Mouse (Mus musculus): Measurements from ENCODE around the gene 9630041A04Rik. TPM values are rescaled to one million over a fixed set of nuclear protein-coding genes. Genes with fewer than 3 reads are reported as not detected.

The 9630041A04Rik gene
- polyA plus RNA-seq (2016; fragmentation: Nextera tagmentation; extraction: Ambion mirVana) = 0.19 TPM in 1 of 2 replicates, not detected in the other

GRCm38 (mm10) chr9:101861596-101862471 lies at the start of gene 9630041A04Rik:
TSS of gene 9630041A04Rik (plus strand) at chr9:101861841.
- H3K27ac ChIP-seq (replicated peaks) = peak within 1 kb of the TSS; percentile 63
- H3K9me3 ChIP-seq (replicated peaks) = no peaks in the 10 kb centered on the region
- H3K4me3 ChIP-seq = peak within 1 kb of the TSS; percentile 4; the same call in 1 of the 2 replicates
- H3K36me3 ChIP-seq = no peaks in the 10 kb centered on the region
- H3K4me1 ChIP-seq = peaks cover 26% of the 10 kb centered on the region
- no peak for DNase-seq (ENCODE audit: low spot score)
- no peaks in the 10 kb centered on the region for H3K27me3 ChIP-seq (ENCODE audit: low read depth, poor library complexity, severe bottlenecking)
- 85% methylated on average over 15 of the region's 15 CpGs for WGBS

- Histone ChIP-seq H3K9me3 (replicated peaks) (no peaks in the 10 kb centered on the region), H3K27me3 (ENCODE audit: low read depth, poor library complexity, severe bottlenecking) (no peaks in the 10 kb centered on the region), H3K4me1 (peaks cover 25% of the 10 kb centered on the region), H3K4me3 (no peak overlapping the region), H3K36me3 (no peaks in the 10 kb centered on the region), H3K27ac (replicated peaks) (no peak overlapping the region; the same call in 1 of the 2 replicates)
- 58% methylated on average over 7 of the region's 7 CpGs for WGBS
- no peak for DNase-seq (ENCODE audit: low spot score)
Observed at GRCm38 (mm10) chr9:101823896-101824295, 37.7 kb upstream of the 9630041A04Rik start.

GRCm38 (mm10) chr9:101825626-101826025 lies 36.0 kb upstream of the 9630041A04Rik start:
- Histone ChIP-seq H3K9me3 (replicated peaks) (no peaks in the 10 kb centered on the region), H3K27ac (replicated peaks) (no peak overlapping the region), H3K4me1 (peaks cover 25% of the 10 kb centered on the region), H3K36me3 (no peaks in the 10 kb centered on the region), H3K27me3 (ENCODE audit: low read depth, poor library complexity, severe bottlenecking) (no peaks in the 10 kb centered on the region), H3K4me3 (no peak overlapping the region)
- 93% methylated on average over 8 of the region's 8 CpGs for WGBS
- no peak for DNase-seq (ENCODE audit: low spot score)

GRCm38 (mm10) chr9:101833619-101834018 lies 28.0 kb upstream of the 9630041A04Rik start:
- Histone ChIP-seq H3K27me3 (ENCODE audit: low read depth, poor library complexity, severe bottlenecking) (no peaks in the 10 kb centered on the region), H3K27ac (replicated peaks) (no peak overlapping the region), H3K4me1 (no peaks in the 10 kb centered on the region), H3K4me3 (no peak overlapping the region), H3K9me3 (replicated peaks) (no peaks in the 10 kb centered on the region), H3K36me3 (no peaks in the 10 kb centered on the region)
- 83% methylated on average over 2 of the region's 2 CpGs for WGBS
- DNase-seq (ENCODE audit: low spot score) = no peak

GRCm38 (mm10) chr9:101841101-101841500 lies 20.5 kb upstream of the 9630041A04Rik start:
- H3K36me3 ChIP-seq = no peaks in the 10 kb centered on the region
- H3K4me1 ChIP-seq = no peaks in the 10 kb centered on the region
- 92% methylated on average over 11 of the region's 11 CpGs for WGBS
- DNase-seq (ENCODE audit: low spot score) = no peak
- H3K27me3 ChIP-seq (ENCODE audit: low read depth, poor library complexity, severe bottlenecking) = no peaks in the 10 kb centered on the region
- H3K4me3 ChIP-seq = no peak overlapping the region
- H3K27ac ChIP-seq (replicated peaks) = no peak overlapping the region
- no peaks in the 10 kb centered on the region for H3K9me3 ChIP-seq (replicated peaks)

GRCm38 (mm10) chr9:101843893-101844292 lies 17.7 kb upstream of the 9630041A04Rik start:
- 87% methylated on average over 4 of the region's 4 CpGs for WGBS
- Histone ChIP-seq H3K27me3 (ENCODE audit: low read depth, poor library complexity, severe bottlenecking) (no peaks in the 10 kb centered on the region), H3K27ac (replicated peaks) (no peak overlapping the region), H3K4me3 (no peak overlapping the region), H3K9me3 (replicated peaks) (no peaks in the 10 kb centered on the region), H3K36me3 (no peaks in the 10 kb centered on the region), H3K4me1 (no peaks in the 10 kb centered on the region)
- DNase-seq (ENCODE audit: low spot score) = no peak

GRCm38 (mm10) chr9:101845691-101846090 lies 15.9 kb upstream of the 9630041A04Rik start:
- no peaks in the 10 kb centered on the region for H3K27me3 ChIP-seq (ENCODE audit: low read depth, poor library complexity, severe bottlenecking)
- H3K4me3 ChIP-seq = no peak overlapping the region
- no peaks in the 10 kb centered on the region for H3K9me3 ChIP-seq (replicated peaks)
- H3K4me1 ChIP-seq = no peaks in the 10 kb centered on the region
- H3K27ac ChIP-seq (replicated peaks) = no peak overlapping the region
- H3K36me3 ChIP-seq = no peaks in the 10 kb centered on the region
- DNase-seq (ENCODE audit: low spot score) = no peak
- 91% methylated on average over 6 of the region's 6 CpGs for WGBS

GRCm38 (mm10) chr9:101862481-101863065 lies 932 bp downstream of the 9630041A04Rik start:
- 49% methylated on average over 12 of the region's 12 CpGs for WGBS
- H3K27ac ChIP-seq (replicated peaks) = peak overlapping the region; percentile 63

GRCm38 (mm10) chr9:101863130-101863529 lies 1.5 kb downstream of the 9630041A04Rik start:
- WGBS = 80% methylated on average over 5 of the region's 5 CpGs
- no peak for DNase-seq (ENCODE audit: low spot score)
- peak overlapping the region; percentile 63; the same call in 1 of the 2 replicates for H3K27ac ChIP-seq (replicated peaks)

More at GRCm38 (mm10) chr9:101862481-101863065, 932 bp downstream of the 9630041A04Rik start:
- Histone ChIP-seq H3K27me3 (ENCODE audit: low read depth, poor library complexity, severe bottlenecking) (no peaks in the 10 kb centered on the region), H3K36me3 (no peaks in the 10 kb centered on the region), H3K9me3 (replicated peaks) (no peaks in the 10 kb centered on the region), H3K4me3 (peak overlapping the region; percentile 4; the same call in 1 of the 2 replicates), H3K4me1 (peaks cover 26% of the 10 kb centered on the region)
- DNase-seq (ENCODE audit: low spot score) = peak; percentile 22

GRCm38 (mm10) chr9:101868593-101868992 lies 7.0 kb downstream of the 9630041A04Rik start:
- DNase-seq (ENCODE audit: low spot score) = no peak
- Histone ChIP-seq H3K27ac (replicated peaks) (no peak overlapping the region), H3K4me1 (no peaks in the 10 kb centered on the region), H3K36me3 (no peaks in the 10 kb centered on the region), H3K27me3 (ENCODE audit: low read depth, poor library complexity, severe bottlenecking) (no peaks in the 10 kb centered on the region), H3K4me3 (no peak overlapping the region), H3K9me3 (replicated peaks) (no peaks in the 10 kb centered on the region)
- 90% methylated on average over 6 of the region's 6 CpGs for WGBS

More at GRCm38 (mm10) chr9:101863130-101863529, 1.5 kb downstream of the 9630041A04Rik start:
- Histone ChIP-seq H3K36me3 (no peaks in the 10 kb centered on the region), H3K9me3 (replicated peaks) (no peaks in the 10 kb centered on the region), H3K4me1 (peaks cover 26% of the 10 kb centered on the region), H3K27me3 (ENCODE audit: low read depth, poor library complexity, severe bottlenecking) (no peaks in the 10 kb centered on the region), H3K4me3 (peak overlapping the region; percentile 4; the same call in 1 of the 2 replicates)

GRCm38 (mm10) chr9:101870034-101870433 lies 8.4 kb downstream of the 9630041A04Rik start:
- Histone ChIP-seq H3K4me1 (no peaks in the 10 kb centered on the region), H3K4me3 (no peak overlapping the region), H3K36me3 (no peaks in the 10 kb centered on the region), H3K9me3 (replicated peaks) (no peaks in the 10 kb centered on the region), H3K27me3 (ENCODE audit: low read depth, poor library complexity, severe bottlenecking) (no peaks in the 10 kb centered on the region), H3K27ac (replicated peaks) (no peak overlapping the region)
- 87% methylated on average over 4 of the region's 4 CpGs for WGBS
- DNase-seq (ENCODE audit: low spot score) = no peak

- Histone ChIP-seq H3K27ac (replicated peaks) (no peak overlapping the region), H3K9me3 (replicated peaks) (no peaks in the 10 kb centered on the region), H3K36me3 (no peaks in the 10 kb centered on the region), H3K4me1 (no peaks in the 10 kb centered on the region), H3K27me3 (ENCODE audit: low read depth, poor library complexity, severe bottlenecking) (no peaks in the 10 kb centered on the region), H3K4me3 (no peak overlapping the region)
- 89% methylated on average over 1 of the region's 1 CpGs for WGBS
- DNase-seq (ENCODE audit: low spot score) = no peak
Observed at GRCm38 (mm10) chr9:101875306-101875705, 13.7 kb downstream of the 9630041A04Rik start.

Data from midbrain, embryonic 10.5 days (tissue).